Mouse (Mus musculus) midbrain, embryonic 15.5 days (tissue): ENCODE measurements around the gene Rpl36al. TPM values are rescaled to one million over a fixed set of nuclear protein-coding genes. Genes with fewer than 3 reads are reported as not detected.
"Not testable (repeated sequence)": the region's sequence is repeated elsewhere in the genome, so short reads cannot be mapped to it uniquely, and the experiment has no call there.

Experiments used
- ATAC-seq: fragments of 200-750 bp; cut with Nextera tagmentation; replicated peaks from 2 replicates; pipeline ENCODE4 v1.8.0; 2017; ENCODE audit warnings: moderate TSS enrichment
- H3K27ac ChIP-seq: fragments of 300-500 bp; sonication (generic); 2 replicates; pipeline ENCODE4 v1.5.1; 2015; ENCODE audit warnings: mild to moderate bottlenecking, inconsistent platforms
- H3K27me3 ChIP-seq: fragments of 300-500 bp; sonication (generic); replicated peaks from 2 replicates; pipeline ENCODE4 v1.6.1; 2015; ENCODE audit warnings: inconsistent platforms
- H3K36me3 ChIP-seq: fragments of 300-500 bp; sonication (generic); replicated peaks from 2 replicates; pipeline ENCODE4 v1.6.1; 2015; ENCODE audit warnings: inconsistent platforms
- H3K4me1 ChIP-seq: fragments of 300-500 bp; sonication (generic); 2 replicates; pipeline ENCODE4 v1.6.1; 2015; ENCODE audit warnings: inconsistent platforms
- H3K4me2 ChIP-seq: fragments of 300-500 bp; sonication (generic); 2 replicates; pipeline ENCODE4 v1.6.1; 2015; ENCODE audit warnings: inconsistent platforms, mild to moderate bottlenecking, moderate library complexity
- H3K4me3 ChIP-seq: fragments of 300-500 bp; sonication (generic); 2 replicates; pipeline ENCODE4 v1.5.1; 2015; ENCODE audit warnings: mild to moderate bottlenecking, inconsistent platforms
- H3K9ac ChIP-seq: fragments of 300-500 bp; sonication (generic); 2 replicates; pipeline ENCODE4 v1.6.1; 2015; ENCODE audit warnings: mild to moderate bottlenecking, inconsistent platforms
- H3K9me3 ChIP-seq: fragments of 300-500 bp; sonication (generic); 2 replicates; pipeline ENCODE4 v1.6.1; 2016; ENCODE audit warnings: inconsistent platforms
- WGBS: fragments of 180-500 bp; shearing (Covaris S2); methylation state at CpG from one replicate; pipeline ENCODE4 v1.1.7; 2015; ENCODE audit warnings: mixed read lengths; 5-methylcytosine and 5-hydroxymethylcytosine counted together
- polyA plus RNA-seq: library from polyadenylated mRNA; unstranded; fragments of >200 nt; fragmentation: Nextera tagmentation; extraction: Ambion mirVana; gene quantifications from 2 replicates; pipeline ENCODE4 v1.2.1, GENCODE M21; 2015

Rpl36al gene
- polyA plus RNA-seq, 1 experiment from 2014 or later: 297 TPM

- H3K36me3 ChIP-seq, H3K9ac ChIP-seq, H3K27ac ChIP-seq, H3K4me2 ChIP-seq, ATAC-seq, H3K9me3 ChIP-seq, H3K27me3 ChIP-seq, H3K4me3 ChIP-seq: not testable (repeated sequence)
- H3K4me1 ChIP-seq: peaks cover 11% of the 10 kb centered on the region
- WGBS: 67% methylated on average over 8 of the region's 8 CpGs
Measured at GRCm38 (mm10) chr12:69166861-69167581, 16.9 kb downstream of the Rpl36al start.

DNA sequence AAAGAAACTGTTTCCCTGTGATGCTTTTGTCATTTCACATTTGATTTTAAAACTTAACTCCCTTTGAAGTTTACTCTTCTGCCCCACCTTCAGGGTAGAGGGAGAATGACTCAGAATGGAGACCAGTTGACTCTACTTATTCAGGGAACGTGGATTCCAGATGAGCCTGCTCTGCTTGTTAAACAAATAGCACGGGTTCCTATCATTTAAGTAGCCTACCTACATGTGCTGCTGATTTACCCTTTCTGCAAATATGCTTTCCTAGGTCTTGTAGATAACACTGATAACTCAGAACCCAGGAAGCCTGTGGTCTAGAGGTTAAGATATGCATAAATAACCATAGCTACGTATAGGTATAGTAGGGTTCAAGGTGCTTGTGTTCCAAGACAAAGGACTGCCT is 19.0 kb downstream of the Rpl36al start:
- Histone ChIP-seq H3K27me3 (no peaks in the 10 kb centered on the region), H3K9me3 (no peaks in the 10 kb centered on the region), H3K4me1 (peaks cover 11% of the 10 kb centered on the region), H3K4me2 (no peak overlapping the region), H3K9ac (no peak overlapping the region), H3K27ac (no peak overlapping the region), H3K36me3 (no peaks in the 10 kb centered on the region), H3K4me3 (no peak overlapping the region)
- WGBS: 59% methylated on average over 3 of the region's 3 CpGs
- ATAC-seq: no peak

GRCm38 (mm10) chr12:69163586-69163985 is 20.3 kb downstream of the Rpl36al start:
- not testable (repeated sequence) for H3K9ac ChIP-seq, H3K4me2 ChIP-seq, H3K36me3 ChIP-seq, H3K4me1 ChIP-seq, H3K4me3 ChIP-seq, H3K9me3 ChIP-seq, H3K27ac ChIP-seq, ATAC-seq, H3K27me3 ChIP-seq
- 88% methylated on average over 4 of the region's 4 CpGs for WGBS

DNA sequence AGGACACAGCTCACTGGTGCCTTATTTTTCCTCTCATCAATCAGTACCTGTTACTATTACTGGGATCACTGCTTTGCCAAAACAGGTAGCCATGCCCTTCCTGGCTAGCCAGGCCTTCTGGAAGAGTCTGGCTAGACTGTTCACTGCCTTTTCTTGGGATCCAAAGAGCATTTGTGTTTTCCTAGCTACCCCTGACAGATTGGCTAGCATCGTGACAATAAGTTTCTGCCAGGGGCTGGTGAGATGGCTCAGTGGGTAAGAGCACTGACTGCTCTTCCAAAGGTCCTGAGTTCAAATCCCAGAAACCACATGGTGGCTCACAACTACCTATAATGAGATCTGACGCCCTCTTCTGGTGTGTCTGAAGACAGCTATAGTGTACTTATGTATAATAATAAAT is 23.2 kb downstream of the Rpl36al start:
- H3K27ac ChIP-seq, H3K9ac ChIP-seq, H3K4me2 ChIP-seq, H3K9me3 ChIP-seq, H3K4me1 ChIP-seq, H3K4me3 ChIP-seq, H3K27me3 ChIP-seq, ATAC-seq: not testable (repeated sequence)
- peaks cover 11% of the 10 kb centered on the region; the same call in 1 of the 2 replicates for H3K36me3 ChIP-seq
- 86% methylated on average over 2 of the region's 2 CpGs for WGBS

- 5% methylated on average over 9 of the region's 9 CpGs for WGBS
- Histone ChIP-seq H3K36me3 (peaks cover 11% of the 10 kb centered on the region; the same call in 1 of the 2 replicates), H3K27ac (peak overlapping the region; percentile 53; the same call in 1 of the 2 replicates), H3K4me3 (peak overlapping the region; percentile 66), H3K27me3 (no peaks in the 10 kb centered on the region), H3K4me1 (peaks cover 9% of the 10 kb centered on the region), H3K9ac (no peak overlapping the region), H3K9me3 (no peaks in the 10 kb centered on the region), H3K4me2 (peak overlapping the region; percentile 28; the same call in 1 of the 2 replicates)
- ATAC-seq: peak; percentile 7; the same call in 1 of the 2 replicates
Measured at GRCm38 (mm10) chr12:69159578-69159940, 24.3 kb downstream of the Rpl36al start.

DNA sequence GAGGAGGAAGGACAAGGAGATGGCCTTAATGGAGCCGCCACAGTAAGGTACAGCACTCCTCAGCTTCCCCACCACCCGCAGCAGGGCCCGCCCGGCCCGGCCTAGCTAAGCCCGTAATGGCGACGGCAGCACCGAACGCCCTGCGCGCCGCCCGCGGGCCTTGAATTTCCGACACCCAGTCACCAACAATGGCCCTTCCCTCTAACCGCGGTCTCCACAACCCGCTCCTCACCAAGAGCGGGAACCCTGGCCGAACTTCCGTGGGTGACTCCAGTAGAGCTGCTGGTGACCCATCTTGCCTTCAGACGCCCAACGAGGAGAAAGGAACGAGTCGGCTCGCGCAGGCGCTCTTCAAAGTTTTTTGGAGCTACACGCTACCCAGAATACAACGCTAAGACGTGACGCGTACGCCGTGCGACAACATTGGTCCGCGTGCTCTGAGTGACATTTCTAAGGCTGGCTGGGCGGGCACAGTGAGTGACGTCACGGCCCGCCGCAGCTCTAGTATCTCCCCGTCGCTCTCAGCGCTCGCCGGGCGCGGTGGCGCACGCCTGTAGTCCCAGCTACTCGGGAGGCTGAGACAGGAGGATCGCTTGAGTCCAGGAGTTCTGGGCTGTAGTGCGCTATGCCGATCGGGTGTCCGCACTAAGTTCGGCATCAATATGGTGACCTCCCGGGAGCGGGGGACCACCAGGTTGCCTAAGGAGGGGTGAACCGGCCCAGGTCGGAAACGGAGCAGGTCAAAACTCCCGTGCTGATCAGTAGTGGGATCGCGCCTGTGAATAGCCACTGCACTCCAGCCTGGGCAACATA is 24.9 kb downstream of the Rpl36al start, which contains the start of gene Rps29:
Rps29 (minus strand) TSS at position 422 of the 813 bp plus-strand sequence.
- peaks cover 11% of the 10 kb centered on the region; the same call in 1 of the 2 replicates for H3K36me3 ChIP-seq
- H3K4me2 ChIP-seq: peak within 1 kb of the TSS; percentile 61
- under 1% methylated on average over 58 of the region's 68 CpGs for WGBS
- H3K9me3 ChIP-seq, H3K4me1 ChIP-seq, H3K27me3 ChIP-seq: not testable (repeated sequence)
- peak within 1 kb of the TSS; percentile 66 for H3K4me3 ChIP-seq
- peak within 1 kb of the TSS; percentile 78 for H3K9ac ChIP-seq
- peak; percentile 99 for ATAC-seq
- H3K27ac ChIP-seq: peak within 1 kb of the TSS; percentile 90

- Histone ChIP-seq H3K9me3 (no peaks in the 10 kb centered on the region), H3K36me3 (peaks cover 11% of the 10 kb centered on the region; the same call in 1 of the 2 replicates), H3K4me2 (peak overlapping the region; percentile 61), H3K4me3 (peak overlapping the region; percentile 66), H3K27ac (peak overlapping the region; percentile 90), H3K9ac (peak overlapping the region; percentile 78), H3K27me3 (no peaks in the 10 kb centered on the region), H3K4me1 (peaks cover 9% of the 10 kb centered on the region)
- under 1% methylated on average over 19 of the region's 19 CpGs for WGBS
- ATAC-seq: no peak
Measured at GRCm38 (mm10) chr12:69158366-69158764, 25.5 kb downstream of the Rpl36al start.

- ATAC-seq: no peak
- H3K36me3 ChIP-seq: peaks cover 11% of the 10 kb centered on the region; the same call in 1 of the 2 replicates
- peaks cover 9% of the 10 kb centered on the region for H3K4me1 ChIP-seq
- no peak overlapping the region for H3K27ac ChIP-seq
- no peak overlapping the region for H3K4me3 ChIP-seq
- H3K9me3 ChIP-seq: no peaks in the 10 kb centered on the region
- no peaks in the 10 kb centered on the region for H3K27me3 ChIP-seq
- no peak overlapping the region for H3K4me2 ChIP-seq
- H3K9ac ChIP-seq: no peak overlapping the region
- 94% methylated on average over 2 of the region's 2 CpGs for WGBS
Measured at GRCm38 (mm10) chr12:69157107-69157506, 26.8 kb downstream of the Rpl36al start.

DNA sequence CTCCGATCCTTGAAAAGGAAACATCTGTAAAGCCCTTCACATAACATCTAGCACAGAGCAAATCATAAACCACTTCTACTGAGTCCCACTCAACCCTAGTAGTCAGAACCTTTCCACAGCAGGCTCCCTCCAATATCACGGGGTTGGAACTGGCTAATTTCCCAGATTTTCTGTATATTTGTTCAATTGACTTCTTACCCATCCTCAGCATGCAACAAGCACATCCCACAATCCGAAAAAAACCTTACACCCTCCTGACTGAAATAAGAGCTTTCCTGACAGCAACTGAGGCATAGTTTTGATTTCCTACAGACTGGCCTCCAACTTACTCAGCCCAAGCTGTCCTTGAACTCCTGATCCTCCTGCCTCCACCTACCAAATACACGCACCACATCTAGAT is 27.4 kb downstream of the Rpl36al start:
- WGBS: 90% methylated on average over 4 of the region's 4 CpGs
- H3K4me1 ChIP-seq: peaks cover 9% of the 10 kb centered on the region
- H3K4me3 ChIP-seq: no peak overlapping the region

DNA sequence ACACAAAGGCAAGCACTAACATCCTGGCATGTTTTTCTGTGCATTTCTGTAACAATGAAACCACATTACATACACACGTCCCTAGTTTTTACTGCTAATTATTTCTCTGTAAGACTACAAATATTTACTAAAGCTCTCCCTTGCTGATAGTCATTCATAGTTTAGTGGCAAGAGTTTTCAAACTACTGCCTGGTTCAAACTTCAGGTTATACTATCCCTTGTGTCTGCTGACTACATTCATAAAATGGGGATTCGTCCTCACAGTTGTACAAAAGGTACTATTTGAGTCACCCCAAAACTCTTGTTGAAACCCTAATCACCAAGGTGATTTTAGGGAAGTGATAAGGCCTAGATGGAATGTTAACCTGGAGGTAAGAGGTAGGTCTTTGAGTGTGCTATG is 28.0 kb downstream of the Rpl36al start:
- peaks cover 11% of the 10 kb centered on the region; the same call in 1 of the 2 replicates for H3K36me3 ChIP-seq
- H3K27me3 ChIP-seq: no peaks in the 10 kb centered on the region
- no peak overlapping the region for H3K4me2 ChIP-seq
- H3K4me3 ChIP-seq: no peak overlapping the region
- ATAC-seq: no peak
- peaks cover 9% of the 10 kb centered on the region for H3K4me1 ChIP-seq
- H3K27ac ChIP-seq: no peak overlapping the region
- H3K9me3 ChIP-seq: no peaks in the 10 kb centered on the region
- 77% methylated on average over 2 of the region's 2 CpGs for WGBS
- H3K9ac ChIP-seq: no peak overlapping the region

More for the DNA sequence above, 27.4 kb downstream of the Rpl36al start:
- Histone ChIP-seq H3K9me3 (no peaks in the 10 kb centered on the region), H3K36me3 (peaks cover 11% of the 10 kb centered on the region; the same call in 1 of the 2 replicates), H3K9ac (no peak overlapping the region), H3K4me2 (no peak overlapping the region), H3K27me3 (no peaks in the 10 kb centered on the region), H3K27ac (no peak overlapping the region)
- no peak for ATAC-seq

DNA sequence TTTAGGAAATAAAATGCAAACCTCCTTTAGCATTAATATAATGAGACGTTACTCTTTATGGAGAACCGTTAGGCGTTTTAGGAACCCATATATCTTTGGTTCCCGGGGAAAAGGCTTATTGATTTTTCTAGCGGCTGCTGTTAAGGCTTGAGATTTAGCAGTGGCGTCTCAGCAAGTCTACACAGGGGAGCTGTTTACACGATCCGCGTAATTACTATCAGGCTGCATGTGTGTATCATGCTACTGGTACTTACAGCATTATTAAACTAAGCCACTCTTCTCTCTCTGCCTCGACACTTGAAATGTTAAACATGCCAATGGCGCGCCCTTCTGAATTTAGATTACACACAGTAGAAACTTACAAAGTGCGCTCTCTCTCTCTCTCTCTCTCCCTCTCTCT is 33.8 kb downstream of the Rpl36al start:
- no peak for ATAC-seq
- no peak overlapping the region for H3K9ac ChIP-seq
- H3K27me3 ChIP-seq: no peaks in the 10 kb centered on the region
- no peak overlapping the region for H3K27ac ChIP-seq
- no peak overlapping the region for H3K4me3 ChIP-seq
- WGBS: 71% methylated on average over 13 of the region's 13 CpGs
- H3K4me2 ChIP-seq: 0 out of 2 replicates have a peak overlapping the region, but pooled peaks have one; percentile 10
- no peaks in the 10 kb centered on the region for H3K4me1 ChIP-seq
- H3K36me3 ChIP-seq: no peaks in the 10 kb centered on the region
- H3K9me3 ChIP-seq: no peaks in the 10 kb centered on the region

GRCm38 (mm10) chr12:69147166-69147735 is 36.6 kb downstream of the Rpl36al start:
- Histone ChIP-seq H3K36me3 (no peaks in the 10 kb centered on the region), H3K9ac (no peak overlapping the region), H3K27me3 (no peaks in the 10 kb centered on the region), H3K4me3 (no peak overlapping the region), H3K4me1 (no peaks in the 10 kb centered on the region), H3K27ac (no peak overlapping the region), H3K4me2 (no peak overlapping the region), H3K9me3 (no peaks in the 10 kb centered on the region)
- ATAC-seq: no peak
- 95% methylated on average over 5 of the region's 5 CpGs for WGBS
